Mouse (Mus musculus) gastrocnemius, adult 2 months (tissue): ENCODE measurements around the gene Atxn1. TPM values are rescaled to one million over a fixed set of nuclear protein-coding genes. Genes with fewer than 3 reads are reported as not detected.

Source experiments
- DNase-seq: peaks from one replicate; pipeline ENCODE4 v3.0.0; 2022
- H3K27ac ChIP-seq: fragments of 200-600 bp; 2 replicates; pipeline ENCODE4 v1.8.1; 2022; ENCODE audit warnings: mild to moderate bottlenecking
- H3K4me3 ChIP-seq: fragments of 200-600 bp; 2 replicates; pipeline ENCODE4 v1.8.1; 2022; ENCODE audit warnings: mild to moderate bottlenecking, moderate library complexity
- CTCF ChIP-seq: fragments of 200-600 bp; IDR thresholded peaks from 2 replicates; pipeline ENCODE4 v1.8.1; 2022; ENCODE audit warnings: antibody characterized with exemption, mild to moderate bottlenecking, moderate library complexity
- intact Hi-C: fragments of 180-260 bp; cut with DNase I; formaldehyde crosslinking; loops from one replicate; pipeline ENCODE4 v1.15.1; 2025
- total RNA-seq, 2 experiments: library from RNA; stranded (reverse); gene quantifications; 2 replicates each; pipeline ENCODE4 v1.2.3; 2021

Atxn1 gene
- total RNA-seq, 2 experiments from 2014 or later, result 40.4 to 56.3 TPM

DNA sequence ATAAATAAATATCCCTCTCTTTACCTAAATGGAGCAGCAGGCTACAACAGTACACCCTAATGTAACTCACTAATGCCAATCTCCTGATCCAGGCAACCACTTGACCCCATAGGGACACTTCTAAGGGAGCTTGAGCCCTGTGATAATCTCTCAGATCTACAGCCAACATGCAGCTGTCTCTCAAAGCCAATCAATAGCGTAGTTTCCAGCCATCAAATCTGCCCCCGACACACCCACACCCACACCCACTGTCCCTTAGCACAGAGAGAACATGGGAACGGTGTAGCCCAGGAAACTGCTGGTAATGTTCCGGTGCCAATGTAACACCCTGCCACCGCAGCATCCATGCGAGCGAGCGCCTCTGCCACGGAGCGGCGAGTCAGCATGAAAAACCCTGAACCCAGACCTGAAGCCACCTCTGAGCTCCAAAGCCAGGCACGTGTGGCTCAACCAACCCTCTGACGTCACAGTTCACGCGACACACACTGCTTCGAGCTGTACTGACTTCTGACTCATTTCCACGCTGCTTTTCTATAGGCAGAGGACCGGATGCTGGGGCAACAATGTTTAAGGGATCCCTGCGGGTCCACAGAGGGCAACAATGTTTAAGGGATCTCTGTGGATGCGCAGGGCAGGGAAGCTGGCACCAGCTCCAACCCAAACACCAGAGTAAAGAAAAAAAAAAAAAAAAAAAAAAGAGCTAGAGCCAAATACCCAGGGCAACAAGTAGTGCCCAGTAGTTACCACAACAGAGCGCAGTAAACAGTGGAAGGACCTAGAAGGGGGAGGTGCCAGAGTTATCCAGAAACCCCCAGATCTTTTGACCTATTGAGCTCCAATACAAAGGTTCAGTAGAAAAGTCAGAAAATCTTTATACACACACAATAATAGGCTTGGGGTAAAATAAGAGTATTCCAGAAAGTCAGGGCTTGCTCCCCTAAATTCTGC lies 47.5 kb downstream of the Atxn1 start:
- TF ChIP-seq CTCF, result no peak
- Histone ChIP-seq H3K4me3 (peak overlapping the region; percentile 59), H3K27ac (peak overlapping the region; percentile 68)
- no peak for DNase-seq
- intact Hi-C loops, result no loop called here

DNA sequence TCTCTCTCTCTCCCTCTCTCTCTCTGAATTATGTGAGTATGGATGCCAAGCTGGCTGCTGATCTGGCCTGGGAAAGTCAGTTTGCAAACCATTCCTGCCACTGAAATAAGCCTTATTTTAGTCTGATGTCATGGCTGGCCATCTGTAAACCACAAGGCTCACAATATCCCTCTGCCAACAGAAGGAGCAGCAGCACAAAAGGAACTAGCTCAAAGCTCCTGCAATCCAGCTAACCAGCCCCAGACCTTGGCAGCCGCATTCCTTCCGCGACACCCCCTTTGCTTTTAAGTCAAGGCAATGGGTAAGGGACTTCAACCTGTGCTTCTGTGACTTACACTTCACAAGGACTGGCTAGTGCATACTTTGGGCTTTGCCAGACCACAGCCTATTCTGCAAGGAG lies 48.9 kb downstream of the Atxn1 start:
- intact Hi-C loops, result no loop called here
- TF ChIP-seq CTCF, result no peak
- Histone ChIP-seq H3K27ac (no peak overlapping the region), H3K4me3 (no peak overlapping the region)
- DNase-seq, result no peak

DNA sequence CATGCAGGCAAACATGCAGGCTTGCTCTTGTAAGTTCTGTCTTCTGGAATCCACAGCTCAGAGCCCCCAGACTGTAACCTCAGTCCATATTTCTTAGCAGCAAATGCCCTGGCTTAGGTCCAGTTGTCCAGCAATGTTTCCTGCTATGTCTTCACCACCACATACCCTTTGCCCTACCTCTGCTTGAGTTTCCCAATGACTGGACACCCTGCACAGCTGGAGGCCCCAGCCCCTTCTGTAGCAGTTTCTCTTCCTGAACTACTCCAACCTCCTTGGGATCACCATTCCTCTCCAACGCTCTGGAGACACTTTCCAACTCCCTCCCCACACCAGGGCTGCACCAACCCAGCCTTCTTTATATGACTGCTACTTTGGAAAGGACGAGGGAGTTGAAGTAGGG lies 49.8 kb downstream of the Atxn1 start:
- intact Hi-C loops, result no loop called here
- no peak for TF ChIP-seq CTCF

DNA sequence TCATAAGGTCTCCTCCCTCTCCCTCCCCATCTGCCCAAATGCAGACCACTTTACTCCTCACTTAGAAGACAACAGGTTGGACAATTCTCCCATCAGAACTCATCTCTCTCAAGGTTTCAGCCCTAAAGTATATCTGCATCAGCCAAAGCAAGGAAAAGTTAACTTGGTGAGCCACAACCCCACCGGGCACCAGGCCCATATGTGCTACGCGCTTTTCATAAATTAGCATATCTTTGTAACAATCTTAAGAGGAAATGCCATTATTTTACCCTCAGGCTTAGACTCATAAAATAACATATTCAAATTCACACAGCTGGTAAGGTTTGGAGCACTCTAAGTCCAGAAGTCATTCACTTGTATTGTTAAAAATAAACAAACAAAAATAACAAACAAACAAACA lies 50.7 kb downstream of the Atxn1 start:
- no peak for TF ChIP-seq CTCF
- DNase-seq, result no peak

More for the DNA sequence above, 49.8 kb downstream of the Atxn1 start:
- Histone ChIP-seq H3K4me3 (no peak overlapping the region), H3K27ac (no peak overlapping the region)
- DNase-seq, result no peak

DNA sequence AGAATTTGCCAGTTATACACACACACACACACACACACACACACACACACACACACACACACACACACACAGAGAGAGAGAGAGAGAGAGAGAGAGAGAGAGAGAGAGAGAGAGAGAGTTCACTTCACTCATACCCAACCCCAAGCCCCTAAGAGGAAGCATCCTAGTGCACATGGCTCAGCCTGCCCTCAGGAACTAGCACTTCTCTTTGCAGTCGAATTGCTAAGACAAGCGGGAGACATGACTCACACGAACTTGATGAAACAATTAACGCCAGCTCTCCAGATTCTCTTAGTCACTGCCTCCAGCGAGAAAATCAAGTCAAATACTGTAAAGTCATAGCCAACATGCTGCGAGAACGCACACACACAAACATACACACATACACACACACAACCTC lies 53.0 kb downstream of the Atxn1 start:
- intact Hi-C loops, result no loop called here
- TF ChIP-seq CTCF, result no peak
- H3K27ac ChIP-seq, result no peak overlapping the region
- no peak for DNase-seq
- no peak overlapping the region for H3K4me3 ChIP-seq

More for the DNA sequence above, 50.7 kb downstream of the Atxn1 start:
- intact Hi-C loops, result no loop called here
- Histone ChIP-seq H3K27ac (no peak overlapping the region), H3K4me3 (no peak overlapping the region)

DNA sequence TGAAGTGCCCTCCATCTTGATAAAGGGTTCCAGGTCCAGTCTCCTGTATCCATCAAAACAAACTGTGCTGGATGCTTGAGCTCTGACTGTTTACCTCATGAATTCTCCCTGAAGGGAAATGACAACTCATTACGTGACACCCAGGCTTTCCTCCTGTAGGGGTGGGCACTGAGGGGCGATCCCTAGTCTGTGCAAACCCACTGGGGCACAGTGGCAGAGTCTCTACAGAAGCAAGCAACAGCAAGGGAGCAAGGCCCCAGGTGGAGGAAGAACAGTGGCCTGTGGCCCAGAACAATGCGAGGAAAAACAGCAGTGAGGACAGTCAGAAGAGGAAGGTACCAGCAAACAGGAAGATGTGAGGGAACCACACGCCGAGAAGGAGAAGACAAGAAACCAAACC lies 53.7 kb downstream of the Atxn1 start:
- Histone ChIP-seq H3K27ac (no peak overlapping the region), H3K4me3 (no peak overlapping the region)
- no peak for TF ChIP-seq CTCF
- DNase-seq, result no peak
- intact Hi-C loops, result no loop called here

DNA sequence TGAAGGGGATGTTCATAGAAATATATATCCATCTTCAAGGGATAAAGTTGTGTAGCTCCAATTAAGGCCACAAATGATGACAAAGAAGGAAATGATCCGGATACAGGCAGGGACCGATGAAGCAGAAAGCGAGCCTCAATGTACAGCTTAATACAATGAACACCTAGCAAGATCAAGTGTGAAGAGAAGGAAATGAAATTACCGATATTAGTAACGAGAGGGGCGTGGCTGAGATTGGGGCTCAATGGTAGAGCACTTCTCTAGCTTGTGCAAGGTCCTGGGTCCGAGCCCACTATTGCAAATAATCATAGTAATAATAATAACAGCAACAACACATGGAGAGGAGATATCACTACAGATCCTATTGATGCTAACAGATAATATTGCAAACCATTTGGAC lies 54.5 kb downstream of the Atxn1 start:
- intact Hi-C loops, result no loop called here
- H3K27ac ChIP-seq, result no peak overlapping the region
- TF ChIP-seq CTCF, result no peak
- no peak overlapping the region for H3K4me3 ChIP-seq
- no peak for DNase-seq

DNA sequence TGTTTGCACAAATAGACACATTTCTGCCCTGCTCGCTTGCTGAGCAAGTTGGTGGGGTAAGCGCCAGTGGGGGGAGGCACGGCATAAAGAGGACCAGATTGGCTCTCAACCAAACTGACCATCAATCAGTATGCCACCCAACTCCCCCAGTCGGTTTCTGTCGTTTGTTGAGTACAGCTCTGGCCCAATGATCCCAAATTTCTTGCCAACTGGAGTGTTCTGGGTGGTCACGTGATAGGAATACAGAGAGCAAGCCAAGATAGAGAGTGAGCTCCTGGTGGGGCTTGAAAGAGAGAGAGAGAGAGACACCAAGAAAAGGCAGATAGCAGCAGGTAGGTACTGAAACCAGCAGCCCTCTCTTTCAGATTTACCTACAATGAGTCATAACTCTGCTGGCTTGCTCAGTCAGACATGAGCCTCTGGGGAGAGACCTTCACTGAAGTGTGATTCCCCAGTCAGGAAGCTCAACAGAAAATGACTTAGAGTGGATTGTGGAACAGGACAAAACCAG lies 57.6 kb downstream of the Atxn1 start:
- TF ChIP-seq CTCF, result no peak
- no peak overlapping the region for H3K4me3 ChIP-seq
- DNase-seq, result no peak
- H3K27ac ChIP-seq, result no peak overlapping the region
- intact Hi-C loops, result no loop called here

DNA sequence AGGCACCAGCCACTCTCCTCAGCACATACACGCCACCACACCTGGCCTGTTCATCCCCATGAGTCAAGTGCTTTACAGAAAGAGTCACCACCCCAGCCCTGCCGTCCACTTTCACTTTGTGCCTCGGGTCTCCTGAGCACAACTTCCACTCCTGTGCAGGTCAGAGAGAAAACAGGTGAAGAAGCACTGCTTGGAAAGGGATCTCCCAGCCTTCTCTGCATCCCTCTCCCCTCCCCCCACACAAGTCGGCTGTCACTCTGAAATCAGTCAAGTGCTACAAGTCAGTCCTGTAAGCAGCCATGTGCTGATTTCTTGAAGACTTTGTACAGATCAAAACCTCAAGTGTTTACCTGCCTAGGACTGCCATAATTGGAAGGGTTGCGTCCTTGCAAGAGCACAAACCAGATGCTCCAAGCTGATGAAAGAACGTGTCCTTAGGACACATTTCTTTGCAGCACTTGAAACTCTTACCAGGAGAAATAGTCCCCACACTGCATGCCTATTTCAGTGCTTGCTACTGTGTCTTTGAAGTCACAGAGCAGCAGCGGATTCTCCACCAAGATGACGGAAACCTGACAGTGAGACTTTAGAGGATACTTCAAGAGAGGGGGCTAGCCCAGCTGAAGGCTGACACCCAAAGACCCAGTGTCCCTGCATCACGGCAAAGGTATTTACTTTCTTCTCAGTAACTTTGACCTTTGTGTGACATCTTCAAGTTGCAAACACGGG lies 58.2 kb downstream of the Atxn1 start:
- H3K4me3 ChIP-seq, result no peak overlapping the region
- DNase-seq, result no peak
- TF ChIP-seq CTCF, result no peak
- intact Hi-C loops, result no loop called here
- H3K27ac ChIP-seq, result no peak overlapping the region

DNA sequence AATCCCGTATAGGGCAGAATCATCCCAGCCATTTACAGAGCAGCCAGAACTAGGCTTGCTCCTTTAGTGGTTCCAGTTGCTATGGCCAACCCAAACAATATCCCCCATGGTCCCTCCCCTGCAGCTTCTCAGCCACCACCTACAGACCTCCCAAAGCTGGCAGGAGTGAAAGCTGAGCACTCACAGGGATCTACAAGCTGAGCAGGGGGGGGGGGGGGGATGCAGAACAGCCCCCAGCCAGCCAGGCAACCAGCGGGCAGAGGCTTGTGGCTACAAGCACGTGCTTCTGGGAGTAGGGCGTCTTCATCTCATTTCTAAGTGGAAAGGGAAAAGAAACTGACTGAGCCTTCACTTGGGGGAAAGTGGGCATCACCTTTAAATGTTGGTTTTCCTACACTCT lies 59.9 kb downstream of the Atxn1 start:
- Histone ChIP-seq H3K27ac (no peak overlapping the region), H3K4me3 (no peak overlapping the region)
- TF ChIP-seq CTCF, result no peak
- intact Hi-C loops, result no loop called here
- DNase-seq, result no peak

DNA sequence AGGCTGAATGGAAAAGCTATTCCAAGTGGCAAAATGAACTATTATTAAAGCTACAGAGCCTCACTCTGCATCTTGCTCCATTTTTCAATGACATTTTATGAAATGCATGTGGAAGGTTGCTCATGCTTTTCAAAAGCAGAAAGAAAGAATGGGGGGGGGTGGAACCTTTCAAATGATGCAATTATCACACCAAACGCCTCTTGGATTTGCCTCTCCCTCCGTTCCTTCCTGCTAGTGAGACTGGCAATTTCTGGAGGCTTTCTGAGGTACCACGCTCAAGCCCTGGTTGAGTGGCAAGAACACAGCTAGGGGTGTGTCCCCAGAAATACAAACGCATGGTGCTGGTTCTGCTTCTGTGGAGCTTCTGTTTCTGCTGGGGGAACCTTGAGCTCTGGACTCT lies 60.4 kb downstream of the Atxn1 start:
- no peak overlapping the region for H3K4me3 ChIP-seq
- no peak overlapping the region for H3K27ac ChIP-seq
- intact Hi-C loops, result no loop called here
- no peak for DNase-seq
- no peak for TF ChIP-seq CTCF

DNA sequence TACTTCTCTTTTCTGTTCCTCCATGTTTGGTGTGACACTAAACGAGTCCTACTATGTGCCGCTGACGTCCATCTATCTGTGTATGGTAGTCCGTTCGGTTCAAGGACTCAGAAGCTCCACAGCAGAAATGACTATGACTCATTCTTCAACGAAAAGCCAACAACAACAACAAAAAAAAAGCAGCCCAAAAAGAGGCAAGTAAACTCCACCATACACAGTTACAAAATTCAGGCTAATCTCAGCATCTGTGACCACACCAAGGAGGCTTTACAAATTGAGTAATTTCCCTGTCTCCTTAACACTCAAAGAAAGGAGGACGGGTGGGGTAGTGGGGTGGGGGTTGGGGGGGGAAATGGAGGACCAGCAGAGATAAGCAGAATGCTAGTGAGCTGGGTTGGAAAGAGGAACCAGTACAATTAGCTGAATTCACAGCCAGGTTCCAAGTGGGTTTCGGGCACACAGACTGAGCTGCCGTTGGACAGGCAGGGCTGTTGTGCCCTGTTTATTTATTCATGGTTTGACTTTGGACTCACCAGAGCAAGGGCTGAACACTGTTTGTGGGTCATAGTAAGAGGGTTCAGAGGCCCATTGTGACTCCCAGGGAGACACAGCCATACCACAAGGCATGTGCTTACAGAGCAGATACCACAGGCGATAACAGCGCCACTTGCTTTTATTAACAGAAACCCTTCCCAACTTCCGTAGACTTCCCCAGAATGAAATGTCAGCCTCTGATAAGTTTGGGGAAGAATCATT lies 61.1 kb downstream of the Atxn1 start:
- Histone ChIP-seq H3K27ac (no peak overlapping the region), H3K4me3 (no peak overlapping the region)
- DNase-seq, result no peak
- TF ChIP-seq CTCF, result no peak
- intact Hi-C loops, result no loop called here
